In the genomic region with DNA sequence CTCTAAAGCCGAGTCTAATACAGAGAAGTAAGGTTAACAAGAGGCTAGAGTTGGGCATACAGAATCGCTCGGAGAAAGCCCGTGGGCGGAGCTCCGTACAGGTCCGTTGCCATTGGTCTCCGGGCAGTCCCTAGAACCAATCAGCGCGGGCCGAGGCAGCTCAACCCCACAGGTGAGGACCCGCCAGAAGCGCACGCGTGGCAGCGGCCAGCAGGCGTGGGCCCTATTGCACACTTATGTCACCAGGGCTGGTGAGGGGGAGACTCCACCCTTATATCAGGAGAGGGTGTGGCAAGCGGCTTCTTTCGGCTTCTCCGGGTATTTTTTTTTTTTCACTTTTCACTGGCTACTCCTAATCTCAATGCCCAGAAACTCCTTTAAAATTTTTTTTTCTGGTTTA, we compare ENCODE assay signal across 1 mouse cellular context.
TF ChIP-seq lines count a peak whose summit lies in the region.

No protein-coding gene starts in this region.

TF ChIP-seq in CH12.LX, 34 proteins besides CTCF, POLR2A, EP300 and RAD21 (continued from another document):
- TF ChIP-seq BHLHE40 (IDR thresholded peaks at IDR 0.05; ENCODE audit: low read depth, low read length) (peak; percentile 60), POLR2AphosphoS2 (IDR thresholded peaks at IDR 0.05; ENCODE audit: low read depth, low read length) (no peak), ZNF384 (IDR thresholded peaks at IDR 0.05; ENCODE audit: low read depth, low read length) (peak; percentile 57; the same call in 1 of the 2 replicates), MAX (IDR thresholded peaks at IDR 0.05; ENCODE audit: low read length) (peak; percentile 64), SMC3 (IDR thresholded peaks at IDR 0.05; ENCODE audit: low read depth, low read length) (no peak), E2F4 (IDR thresholded peaks at IDR 0.05; ENCODE audit: insufficient replicate concordance, low read depth, low read length) (no peak), ZMIZ1 (IDR thresholded peaks at IDR 0.05; ENCODE audit: low read depth, low read length) (no peak), MYC (IDR thresholded peaks at IDR 0.05; ENCODE audit: low read depth, low read length) (no peak), TBP (conservative IDR thresholded peaks at IDR 0.05; ENCODE audit: low read depth, low read length) (no peak), PAX5 (IDR thresholded peaks at IDR 0.05; ENCODE audit: low read length) (no peak), IRF4 (IDR thresholded peaks at IDR 0.05; ENCODE audit: low read depth, low read length) (no peak), USF1 (IDR thresholded peaks at IDR 0.05; ENCODE audit: low read depth, low read length) (no peak)
